Mouse (Mus musculus): Measurements from ENCODE around the gene Npas1.
A peak's percentile ranks its signal among the peaks of the same experiment; 100 is the strongest.

Npas1 gene

GRCm38 (mm10) chr7:16477628-16478027 is at the start of gene Npas1:
Gene Npas1 (minus strand): TSS chr7:16477728.
- DNase-seq (ENCODE audit: low spot score in 2 of 2): no peak

- no peak for DNase-seq (ENCODE audit: low spot score in 2 of 2)
These were observed 48.5 kb upstream of the Npas1 start for GRCm38 (mm10) chr7:16525995-16526394.

- no peak for DNase-seq (ENCODE audit: low spot score in 2 of 2)
These were observed 47.9 kb upstream of the Npas1 start for GRCm38 (mm10) chr7:16525448-16525847.

- no peak for DNase-seq (ENCODE audit: low spot score in 2 of 2)
These were observed 46.8 kb upstream of the Npas1 start for GRCm38 (mm10) chr7:16524308-16524707.

- DNase-seq (ENCODE audit: low spot score in 2 of 2): no peak
These were observed 41.8 kb upstream of the Npas1 start for GRCm38 (mm10) chr7:16519310-16519709.

GRCm38 (mm10) chr7:16517198-16517597 is 39.7 kb upstream of the Npas1 start:
- no peak for DNase-seq (ENCODE audit: low spot score in 2 of 2)

GRCm38 (mm10) chr7:16507284-16507683 is 29.8 kb upstream of the Npas1 start:
- peak; percentile 52 to 83 for DNase-seq (ENCODE audit: low spot score in 2 of 2)

GRCm38 (mm10) chr7:16505226-16505593 is 27.7 kb upstream of the Npas1 start:
- no peak for DNase-seq (ENCODE audit: low spot score in 2 of 2)

GRCm38 (mm10) chr7:16504573-16505225 is 27.2 kb upstream of the Npas1 start:
- no peak for DNase-seq (ENCODE audit: low spot score in 2 of 2)

GRCm38 (mm10) chr7:16501571-16501970 is 24.0 kb upstream of the Npas1 start:
- no peak for DNase-seq (ENCODE audit: low spot score in 2 of 2)

- no peak for DNase-seq (ENCODE audit: low spot score in 2 of 2)
These were observed 22.2 kb upstream of the Npas1 start for GRCm38 (mm10) chr7:16499671-16500104.

GRCm38 (mm10) chr7:16496260-16496659 is 18.7 kb upstream of the Npas1 start:
- no peak for DNase-seq (ENCODE audit: low spot score in 2 of 2)

- peak; percentile 37 to 72 for DNase-seq (ENCODE audit: low spot score in 2 of 2)
These were observed 15.8 kb upstream of the Npas1 start for GRCm38 (mm10) chr7:16493361-16493760.

- DNase-seq (ENCODE audit: low spot score in 2 of 2): no peak
These were observed 14.7 kb upstream of the Npas1 start for GRCm38 (mm10) chr7:16492211-16492610.

- DNase-seq (ENCODE audit: low spot score in 2 of 2): peak; percentile 64 to 86
These were observed 14.2 kb upstream of the Npas1 start for GRCm38 (mm10) chr7:16491759-16492158.

- peak in 1 of 2 experiments; percentile 67 for DNase-seq (ENCODE audit: low spot score in 2 of 2)
These were observed 12.4 kb upstream of the Npas1 start for GRCm38 (mm10) chr7:16489948-16490347.

- DNase-seq (ENCODE audit: low spot score in 2 of 2): no peak
These were observed 11.3 kb upstream of the Npas1 start for GRCm38 (mm10) chr7:16488816-16489215.

- DNase-seq (ENCODE audit: low spot score in 2 of 2): peak in 1 of 2 experiments; percentile 68
These were observed 933 bp downstream of the Npas1 start for GRCm38 (mm10) chr7:16476600-16476989.

GRCm38 (mm10) chr7:16475764-16476599 is 1.5 kb downstream of the Npas1 start:
- DNase-seq (ENCODE audit: low spot score in 2 of 2): peak in 1 of 2 experiments; percentile 64

- DNase-seq (ENCODE audit: low spot score in 2 of 2): peak in 1 of 2 experiments; percentile 64
These were observed 2.2 kb downstream of the Npas1 start for GRCm38 (mm10) chr7:16475321-16475720.

GRCm38 (mm10) chr7:16474445-16474844 is 3.1 kb downstream of the Npas1 start:
- peak; percentile 53 to 77 for DNase-seq (ENCODE audit: low spot score in 2 of 2)

- DNase-seq (ENCODE audit: low spot score in 2 of 2): no peak
These were observed 3.7 kb downstream of the Npas1 start for GRCm38 (mm10) chr7:16473847-16474246.

- DNase-seq (ENCODE audit: low spot score in 2 of 2): no peak
These were observed 5.3 kb downstream of the Npas1 start for GRCm38 (mm10) chr7:16472116-16472709.

Measured in spleen, postnatal 4 days (tissue).